Mouse (Mus musculus) lung, postnatal 0 days (tissue): ENCODE measurements around the gene Thbs2. TPM values are rescaled to one million over a fixed set of nuclear protein-coding genes. Genes with fewer than 3 reads are reported as not detected.

Experiments
- ATAC-seq: fragments of 200-750 bp; cut with Nextera tagmentation; 2 replicates; pipeline ENCODE4 v1.8.0; 2017; ENCODE audit warnings: moderate library complexity
- DNase-seq: peaks from one replicate; pipeline ENCODE4 v3.0.0-alpha.2; 2016; ENCODE audit warnings: low spot score
- H3K27ac ChIP-seq: fragments of 300-500 bp; sonication (generic); 2 replicates; pipeline ENCODE4 v1.5.1; 2014; ENCODE audit warnings: antibody characterized with exemption, mild to moderate bottlenecking, low read length, mixed read lengths
- H3K27me3 ChIP-seq: fragments of 300-500 bp; sonication (generic); replicated peaks from 2 replicates; pipeline ENCODE4 v1.6.1; 2014; ENCODE audit warnings: low read length, mixed read lengths; ENCODE audit not compliant: insufficient read depth
- H3K36me3 ChIP-seq: fragments of 300-500 bp; sonication (generic); 2 replicates; pipeline ENCODE4 v1.6.1; 2014; ENCODE audit warnings: low read length, mixed read lengths; ENCODE audit not compliant: insufficient read depth
- H3K4me1 ChIP-seq: fragments of 300-500 bp; sonication (generic); 2 replicates; pipeline ENCODE4 v1.6.1; 2014; ENCODE audit warnings: antibody characterized with exemption, low read depth, low read length, mixed read lengths; ENCODE audit not compliant: insufficient read depth
- H3K4me2 ChIP-seq: fragments of 300-500 bp; sonication (generic); replicated peaks from 2 replicates; pipeline ENCODE4 v1.6.1; 2014; ENCODE audit warnings: low read depth, mild to moderate bottlenecking, low read length, moderate library complexity, mixed read lengths
- H3K4me3 ChIP-seq: fragments of 300-500 bp; sonication (generic); 2 replicates; pipeline ENCODE4 v1.5.1; 2014; ENCODE audit warnings: low read depth, low read length
- H3K9ac ChIP-seq: fragments of 300-500 bp; sonication (generic); replicated peaks from 2 replicates; pipeline ENCODE4 v1.6.1; 2014; ENCODE audit warnings: low read depth, mild to moderate bottlenecking
- H3K9me3 ChIP-seq: fragments of 300-500 bp; sonication (generic); 2 replicates; pipeline ENCODE4 v1.6.1; 2016; ENCODE audit warnings: low read length, mixed read lengths
- CTCF ChIP-seq: IDR thresholded peaks from 2 replicates; pipeline ENCODE4 v1.5.1; 2016; ENCODE audit warnings: antibody characterized with exemption, mild to moderate bottlenecking
- EP300 ChIP-seq: IDR thresholded peaks from 2 replicates; pipeline ENCODE4 v1.6.1; 2016; ENCODE audit warnings: antibody characterized with exemption, mild to moderate bottlenecking, control low read depth
- WGBS: fragments of 180-500 bp; shearing (Covaris S2); extraction: QIAGEN DNeasy Blood & Tissue Kit; methylation state at CpG from one replicate; pipeline ENCODE4 v1.1.7; 2014; 5-methylcytosine and 5-hydroxymethylcytosine counted together
- polyA plus RNA-seq: library from polyadenylated mRNA; unstranded; fragments of >200 nt; fragmentation: Nextera tagmentation; extraction: Ambion mirVana; gene quantifications from 2 replicates; pipeline ENCODE4 v1.2.1, GENCODE M21; 2015

The Thbs2 gene
- polyA plus RNA-seq, 1 experiment from 2014 or later = 5.4 TPM

DNA sequence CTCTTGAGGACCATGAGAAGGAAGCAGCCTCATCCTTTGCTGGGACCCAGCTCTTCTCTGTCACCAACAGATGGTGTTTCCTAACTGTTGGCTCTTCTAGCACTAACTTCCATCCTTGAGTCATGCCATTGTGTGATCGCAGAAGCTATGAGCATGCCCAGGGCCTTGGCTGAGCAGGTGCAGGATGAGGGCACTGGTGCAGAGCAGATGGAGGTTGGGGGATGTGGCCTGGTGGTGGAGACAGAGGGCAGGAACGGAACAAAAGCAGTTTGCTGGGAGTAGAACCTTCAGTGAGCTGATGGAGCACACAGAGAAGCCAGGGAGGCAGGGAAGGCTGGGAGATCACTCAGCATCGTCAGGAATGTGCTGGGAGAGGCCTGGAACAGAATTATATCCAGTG lies 8.7 kb upstream of the Thbs2 start:
- Histone ChIP-seq H3K9ac (no peak overlapping the region), H3K27ac (no peak overlapping the region), H3K9me3 (no peaks in the 10 kb centered on the region), H3K27me3 (no peaks in the 10 kb centered on the region), H3K4me1 (no peaks in the 10 kb centered on the region), H3K4me3 (no peak overlapping the region), H3K4me2 (no peak overlapping the region), H3K36me3 (no peaks in the 10 kb centered on the region)
- no peak for DNase-seq
- no peak for ATAC-seq
- WGBS = 55% methylated on average over 3 of the region's 3 CpGs
- TF ChIP-seq EP300 (no peak), CTCF (no peak)

DNA sequence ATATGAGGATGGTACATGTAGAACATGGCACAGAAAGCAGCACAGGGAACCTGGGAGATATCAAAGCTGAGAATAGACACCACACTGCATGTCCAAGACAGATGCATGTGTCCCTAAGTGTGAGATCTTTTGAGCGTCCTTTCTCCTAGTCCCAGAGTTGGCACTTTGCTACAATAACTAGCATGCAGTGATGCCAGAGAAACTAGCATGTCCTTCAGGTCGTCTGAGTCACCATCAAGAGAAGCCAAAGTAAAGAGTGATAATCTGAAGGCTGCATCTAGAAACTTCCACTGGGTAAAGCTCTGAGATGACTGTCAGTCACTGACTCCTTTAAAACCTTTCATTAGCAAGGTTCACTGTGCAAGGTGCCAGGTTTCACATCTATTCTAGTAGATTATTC lies 7.9 kb upstream of the Thbs2 start:
- H3K4me1 ChIP-seq = peaks cover 1% of the 10 kb centered on the region; the same call in 1 of the 2 replicates
- no peak overlapping the region for H3K27ac ChIP-seq
- 63% methylated on average over 2 of the region's 2 CpGs for WGBS
- no peaks in the 10 kb centered on the region for H3K36me3 ChIP-seq
- no peaks in the 10 kb centered on the region for H3K27me3 ChIP-seq
- no peak overlapping the region for H3K9ac ChIP-seq
- no peak for ATAC-seq
- no peak overlapping the region for H3K4me3 ChIP-seq
- no peaks in the 10 kb centered on the region for H3K9me3 ChIP-seq
- no peak overlapping the region for H3K4me2 ChIP-seq
- no peak for DNase-seq
- TF ChIP-seq EP300 (no peak), CTCF (no peak)

DNA sequence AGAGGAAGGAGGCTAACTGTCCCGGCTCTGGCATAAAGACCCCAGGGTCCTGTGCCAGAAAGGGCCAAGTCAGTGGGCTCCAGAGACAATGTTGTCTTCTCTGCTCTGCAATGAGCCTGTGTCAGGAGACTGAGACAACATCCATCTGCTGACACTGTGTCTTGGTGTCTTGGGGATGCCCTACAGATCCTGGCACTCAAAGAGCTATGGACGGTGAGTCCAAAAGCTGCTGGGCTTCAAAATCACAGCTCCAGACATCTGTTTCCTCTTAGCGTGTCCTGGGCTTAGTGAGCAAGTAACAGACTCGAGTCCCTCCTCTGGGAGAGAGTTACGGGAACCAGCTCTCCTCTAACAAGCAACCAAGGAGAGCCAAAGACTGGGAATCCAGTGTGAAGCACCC lies 6.2 kb upstream of the Thbs2 start:
- DNase-seq (peak; percentile 24), ATAC-seq (peak; percentile 24; the same call in 1 of the 2 replicates)
- H3K4me3 ChIP-seq = no peak overlapping the region
- H3K9me3 ChIP-seq = no peaks in the 10 kb centered on the region
- 57% methylated on average over 5 of the region's 5 CpGs for WGBS
- H3K4me2 ChIP-seq = no peak overlapping the region
- H3K36me3 ChIP-seq = no peaks in the 10 kb centered on the region
- no peak overlapping the region for H3K9ac ChIP-seq
- peaks cover 7% of the 10 kb centered on the region; the same call in 1 of the 2 replicates for H3K4me1 ChIP-seq
- no peak overlapping the region for H3K27ac ChIP-seq
- TF ChIP-seq CTCF (no peak), EP300 (no peak)
- H3K27me3 ChIP-seq = no peaks in the 10 kb centered on the region

GRCm38 (mm10) chr17:14698188-14698587 lies 4.2 kb upstream of the Thbs2 start:
- Histone ChIP-seq H3K27ac (no peak overlapping the region), H3K4me1 (peaks cover 13% of the 10 kb centered on the region; the same call in 1 of the 2 replicates), H3K9me3 (no peaks in the 10 kb centered on the region), H3K4me3 (no peak overlapping the region), H3K9ac (no peak overlapping the region), H3K36me3 (no peaks in the 10 kb centered on the region), H3K4me2 (no peak overlapping the region), H3K27me3 (no peaks in the 10 kb centered on the region)
- peak; percentile 39; the same call in 1 of the 2 replicates for TF ChIP-seq CTCF
- TF ChIP-seq EP300 = no peak
- DNase-seq = no peak
- no peak for ATAC-seq
- WGBS = 62% methylated on average over 6 of the region's 6 CpGs

DNA sequence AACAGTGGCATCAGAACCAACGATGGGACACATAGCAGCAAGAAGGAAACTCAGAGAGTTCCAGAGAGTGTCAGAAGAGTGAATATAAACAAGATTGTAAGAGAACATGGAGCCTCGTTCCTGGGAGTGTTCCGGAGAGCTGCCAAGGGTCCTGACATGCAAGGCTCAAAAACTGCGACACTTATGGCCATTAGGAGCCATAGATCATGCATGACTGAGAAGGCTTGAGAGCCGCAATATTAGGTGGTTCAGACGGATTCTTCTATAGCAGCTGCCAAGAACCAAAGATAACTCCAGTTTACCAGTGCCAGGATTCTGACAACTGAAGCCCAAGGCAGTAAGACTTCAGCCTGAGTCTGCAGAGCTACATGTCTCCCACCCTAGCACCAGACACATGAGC lies 3.1 kb upstream of the Thbs2 start:
- TF ChIP-seq CTCF (no peak), EP300 (peak; percentile 65; the same call in 1 of the 2 replicates)
- ATAC-seq (peak; percentile 77), DNase-seq (peak; percentile 87)
- H3K9ac ChIP-seq = no peak overlapping the region
- no peak overlapping the region for H3K27ac ChIP-seq
- no peaks in the 10 kb centered on the region for H3K36me3 ChIP-seq
- no peak overlapping the region for H3K4me2 ChIP-seq
- no peak overlapping the region for H3K4me3 ChIP-seq
- WGBS = 31% methylated on average over 6 of the region's 6 CpGs
- H3K9me3 ChIP-seq = no peaks in the 10 kb centered on the region
- no peaks in the 10 kb centered on the region for H3K27me3 ChIP-seq
- peaks cover 13% of the 10 kb centered on the region; the same call in 1 of the 2 replicates for H3K4me1 ChIP-seq

GRCm38 (mm10) chr17:14696281-14696795 lies 2.3 kb upstream of the Thbs2 start:
- ATAC-seq (0 out of 2 replicates have a peak, but pooled peaks have one; percentile 9), DNase-seq (peak; percentile 25)
- Histone ChIP-seq H3K27me3 (no peaks in the 10 kb centered on the region), H3K36me3 (no peaks in the 10 kb centered on the region), H3K9me3 (no peaks in the 10 kb centered on the region), H3K4me2 (no peak overlapping the region), H3K27ac (no peak overlapping the region), H3K4me3 (no peak overlapping the region), H3K4me1 (peaks cover 13% of the 10 kb centered on the region; the same call in 1 of the 2 replicates), H3K9ac (no peak overlapping the region)
- 76% methylated on average over 6 of the region's 6 CpGs for WGBS
- TF ChIP-seq CTCF (no peak), EP300 (no peak)
